ENCODE assay signal across 9 mouse cellular contexts in genomic region chr11:97622440-97622839, GRCm38 (mm10). TPM values are rescaled to one million over a fixed set of nuclear protein-coding genes. Genes with fewer than 3 reads are reported as not detected.
A peak's percentile ranks its signal among the peaks of the same experiment; 100 is the strongest.
DNase-seq lines count a peak whose midpoint lies in the region; ATAC-seq and TF ChIP-seq lines count a peak whose summit lies in the region.
"Had no signal": no experiment of that assay in that cellular context is flagged by ENCODE, and none has a peak within 500 bp of the region (broad histone marks: within the 10 kb centered on the region; RNA-seq: fewer than 3 reads in every experiment).

No protein-coding gene starts in this region.

- peaks cover 34% of the 10 kb centered on the region for H3K27me3 ChIP-seq in kidney, embryonic 14.5 days (ENCODE audit: control insufficient read depth, insufficient read depth, low read length)
- peaks cover 42% of the 10 kb centered on the region for H3K27me3 ChIP-seq in liver, embryonic 14.5 days (ENCODE audit: control insufficient read depth, insufficient read depth, low read length)
- peaks cover 50% of the 10 kb centered on the region for H3K27me3 ChIP-seq in neural tube, embryonic 15.5 days (replicated peaks)

- H3K4me3 ChIP-seq in kidney, embryonic 14.5 days (ENCODE audit: low read length): no peak overlapping the region
- no peak overlapping the region for H3K4me3 ChIP-seq in liver, embryonic 14.5 days (ENCODE audit: insufficient read depth in 1 of 2, low read depth in 2 of 2, low read length in 2 of 2)
- H3K4me3 ChIP-seq in neural tube, embryonic 15.5 days (replicated peaks): no peak overlapping the region
- H3K4me3 ChIP-seq: erythroblast, embryonic 14.5 days had no signal

- ATAC-seq in kidney, embryonic 14.5 days (ENCODE audit: low FRiP score, low TSS enrichment): peak; percentile 37
- no peak for ATAC-seq in liver, embryonic 14.5 days (ENCODE audit: insufficient read depth)
- peak; percentile 45; the same call in 1 of the 2 replicates for ATAC-seq in neural tube, embryonic 15.5 days (ENCODE audit: low FRiP score)

- 2% methylated on average over 6 of the region's 6 CpGs for WGBS in kidney, embryonic 14.5 days
- WGBS in liver, embryonic 14.5 days (ENCODE audit: insufficient replicate concordance): 2% methylated on average over 6 of the region's 6 CpGs
- WGBS in neural tube, embryonic 15.5 days: 3% methylated on average over 6 of the region's 6 CpGs

- peaks cover 12% of the 10 kb centered on the region for H3K4me1 ChIP-seq in kidney, embryonic 14.5 days (ENCODE audit: control insufficient read depth, insufficient read depth, low read length)
- H3K4me1 ChIP-seq in liver, embryonic 14.5 days (replicated peaks; ENCODE audit: control insufficient read depth in 2 of 2, insufficient read depth in 2 of 2, low read length in 1 of 2): peaks cover 0 to 3% of the 10 kb centered on the region in 2 experiments; a peak in 2 of 4 replicates
- peaks cover 8% of the 10 kb centered on the region for H3K4me1 ChIP-seq in neural tube, embryonic 15.5 days

- H3K27ac ChIP-seq in kidney, embryonic 14.5 days (ENCODE audit: low read depth, low read length): no peak overlapping the region
- H3K27ac ChIP-seq in liver, embryonic 14.5 days: no peak overlapping the region
- no peak overlapping the region for H3K27ac ChIP-seq in neural tube, embryonic 15.5 days (replicated peaks)

- DNase-seq in 3T3-L1 (ENCODE audit: low read depth, low spot score): peak; percentile 79
- peak; percentile 47 for DNase-seq in MEL-GATA-1-ER (ENCODE audit: extremely low read depth, low read depth)
- peak; percentile 84 for DNase-seq in cerebellum, adult 9-10 months
- peak; percentile 73 to 81 for DNase-seq in frontal cortex, postnatal 36 days (ENCODE audit: low spot score in 2 of 2)
- DNase-seq in liver, embryonic 14.5 days (ENCODE audit: low read depth in 3 of 3, low spot score in 3 of 3): peak in 1 of 3 experiments; percentile 23
- DNase-seq in thymus, adult 18-20 months: peak; percentile 27 to 36

- H3K4me2 ChIP-seq in kidney, embryonic 14.5 days (replicated peaks; ENCODE audit: low read depth, low read length): no peak overlapping the region
- no peak overlapping the region for H3K4me2 ChIP-seq in liver, embryonic 14.5 days (ENCODE audit: low read depth)
- no peak overlapping the region for H3K4me2 ChIP-seq in neural tube, embryonic 15.5 days

- H3K36me3 ChIP-seq in kidney, embryonic 14.5 days (ENCODE audit: control insufficient read depth, insufficient read depth, low read length): no peaks in the 10 kb centered on the region
- H3K36me3 ChIP-seq in liver, embryonic 14.5 days (replicated peaks; ENCODE audit: control insufficient read depth, insufficient read depth, low read depth): no peaks in the 10 kb centered on the region
- H3K36me3 ChIP-seq in neural tube, embryonic 15.5 days: no peaks in the 10 kb centered on the region

- no peak for TF ChIP-seq EP300 in liver, embryonic 14.5 days (IDR thresholded peaks at IDR 0.05; ENCODE audit: low read depth)

- H3K9ac ChIP-seq in kidney, embryonic 14.5 days (ENCODE audit: low read depth, low read length): no peak overlapping the region
- no peak overlapping the region for H3K9ac ChIP-seq in liver, embryonic 14.5 days (replicated peaks)
- no peak overlapping the region for H3K9ac ChIP-seq in neural tube, embryonic 15.5 days (replicated peaks)

- no peaks in the 10 kb centered on the region for H3K9me3 ChIP-seq in kidney, embryonic 14.5 days (ENCODE audit: control insufficient read depth, low read length)
- no peaks in the 10 kb centered on the region for H3K9me3 ChIP-seq in liver, embryonic 14.5 days (ENCODE audit: control insufficient read depth, low read length)
- H3K9me3 ChIP-seq in neural tube, embryonic 15.5 days (replicated peaks): no peaks in the 10 kb centered on the region

- peak; percentile 89 for TF ChIP-seq CTCF in liver, embryonic 14.5 days (IDR thresholded peaks at IDR 0.05; ENCODE audit: low read depth)

RNA-seq across cellular contexts. Expression of gene Epop, which starts 7.1 kb away (rescaled TPM):
- 6.3 and 6.9 TPM in 2 replicates for polyA plus RNA-seq in kidney, embryonic 14.5 days (2014; fragmentation: Nextera tagmentation; extraction: Ambion mirVana)
- 0.66 and 0.98 TPM in 2 replicates for polyA plus RNA-seq in liver, embryonic 14.5 days (2012; rRNA removed)
- polyA plus RNA-seq in liver, embryonic 14.5 days (2014; fragmentation: Nextera tagmentation; extraction: Ambion mirVana): 0.34 and 0.38 TPM in 2 replicates
- polyA plus RNA-seq in neural tube, embryonic 15.5 days (2015; fragmentation: Nextera tagmentation; extraction: Ambion mirVana): 2.1 TPM in 2 replicates

RNA-seq across cellular contexts. Expression of gene Mllt6, which starts 40.8 kb away (rescaled TPM):
- 5.7 and 10.0 TPM in 2 replicates for polyA plus RNA-seq in kidney, embryonic 14.5 days (2014; fragmentation: Nextera tagmentation; extraction: Ambion mirVana)
- polyA plus RNA-seq in liver, embryonic 14.5 days (2012; rRNA removed): 1.0 TPM in 2 replicates
- polyA plus RNA-seq in liver, embryonic 14.5 days (2014; fragmentation: Nextera tagmentation; extraction: Ambion mirVana): 0.22 and 0.25 TPM in 2 replicates
- 2.3 and 3.1 TPM in 2 replicates for polyA plus RNA-seq in neural tube, embryonic 15.5 days (2015; fragmentation: Nextera tagmentation; extraction: Ambion mirVana)

RNA-seq across cellular contexts. Expression of gene Srcin1, which starts 46.5 kb away (rescaled TPM):
- 0.97 and 1.1 TPM in 2 replicates for polyA plus RNA-seq in kidney, embryonic 14.5 days (2014; fragmentation: Nextera tagmentation; extraction: Ambion mirVana)
- polyA plus RNA-seq in liver, embryonic 14.5 days (2012; rRNA removed): 0.04 and 0.06 TPM in 2 replicates
- not detected in 2 replicates for polyA plus RNA-seq in liver, embryonic 14.5 days (2014; fragmentation: Nextera tagmentation; extraction: Ambion mirVana)
- polyA plus RNA-seq in neural tube, embryonic 15.5 days (2015; fragmentation: Nextera tagmentation; extraction: Ambion mirVana): 7.2 and 10.5 TPM in 2 replicates
- polyA plus RNA-seq: erythroblast, embryonic 14.5 days had no signal
